Mouse (Mus musculus) heart, embryonic 12.5 days (tissue): ENCODE measurements around the gene Orai1. TPM values are rescaled to one million over a fixed set of nuclear protein-coding genes. Genes with fewer than 3 reads are reported as not detected.
"Not testable (repeated sequence)": the region's sequence is repeated elsewhere in the genome, so short reads cannot be mapped to it uniquely, and the experiment has no call there.

Experiments
- ATAC-seq: fragments of 200-750 bp; cut with Nextera tagmentation; 2 replicates; pipeline ENCODE4 v1.8.0; 2017; ENCODE audit warnings: moderate TSS enrichment, moderate library complexity; ENCODE audit not compliant: insufficient number of reproducible peaks, low FRiP score
- H3K27ac ChIP-seq: fragments of 300-500 bp; sonication (generic); 2 replicates; pipeline ENCODE4 v1.5.1; 2016; ENCODE audit warnings: mild to moderate bottlenecking, moderate library complexity; ENCODE audit not compliant: poor library complexity, severe bottlenecking
- H3K27me3 ChIP-seq: fragments of 300-500 bp; sonication (generic); replicated peaks from 2 replicates; pipeline ENCODE4 v1.6.1; 2016; ENCODE audit warnings: mild to moderate bottlenecking, moderate library complexity
- H3K36me3 ChIP-seq: fragments of 300-500 bp; sonication (generic); 2 replicates; pipeline ENCODE4 v1.6.1; 2016; ENCODE audit warnings: mild to moderate bottlenecking, moderate library complexity
- H3K4me1 ChIP-seq: fragments of 300-500 bp; sonication (generic); replicated peaks from 2 replicates; pipeline ENCODE4 v1.6.1; 2016; ENCODE audit warnings: mild to moderate bottlenecking
- H3K4me2 ChIP-seq: fragments of 300-500 bp; sonication (generic); 2 replicates; pipeline ENCODE4 v1.6.1; 2016; ENCODE audit warnings: mild to moderate bottlenecking, moderate library complexity
- H3K4me3 ChIP-seq: fragments of 300-500 bp; sonication (generic); 2 replicates; pipeline ENCODE4 v1.5.1; 2016; ENCODE audit warnings: mild to moderate bottlenecking
- H3K9ac ChIP-seq: fragments of 300-500 bp; sonication (generic); 2 replicates; pipeline ENCODE4 v1.6.1; 2016; ENCODE audit warnings: mild to moderate bottlenecking, moderate library complexity
- H3K9me3 ChIP-seq: fragments of 300-500 bp; sonication (generic); replicated peaks from 2 replicates; pipeline ENCODE4 v1.6.1; 2016; ENCODE audit warnings: mild to moderate bottlenecking, moderate library complexity
- WGBS: fragments of 180-500 bp; shearing (Covaris S2); methylation state at CpG from one replicate; pipeline ENCODE4 v1.1.7; 2016; 5-methylcytosine and 5-hydroxymethylcytosine counted together
- polyA plus RNA-seq: library from polyadenylated mRNA; unstranded; fragments of >200 nt; fragmentation: Nextera tagmentation; extraction: Ambion mirVana; gene quantifications from 2 replicates; pipeline ENCODE4 v1.2.1, GENCODE M21; 2016

The Orai1 gene
- polyA plus RNA-seq, 1 experiment from 2014 or later, result 22.8 TPM

- WGBS, result 8% methylated on average over 48 of the region's 48 CpGs
- Histone ChIP-seq H3K36me3 (no peaks in the 10 kb centered on the region), H3K9ac (peak overlapping the region; percentile 50)
Measured at GRCm38 (mm10) chr5:123057366-123058250, 42.7 kb downstream of the Orai1 start.

GRCm38 (mm10) chr5:123058251-123059102, 43.6 kb downstream of the Orai1 start:
- Histone ChIP-seq H3K36me3 (no peaks in the 10 kb centered on the region), H3K4me1 (peaks cover 13% of the 10 kb centered on the region), H3K27ac (peak overlapping the region; percentile 48; the same call in 1 of the 2 replicates), H3K4me3 (peak overlapping the region; percentile 39), H3K9ac (peak overlapping the region; percentile 50), H3K4me2 (peak overlapping the region; percentile 52), H3K9me3 (no peaks in the 10 kb centered on the region), H3K27me3 (no peaks in the 10 kb centered on the region)
- no peak for ATAC-seq
- 41% methylated on average over 16 of the region's 16 CpGs for WGBS

More at GRCm38 (mm10) chr5:123057366-123058250, 42.7 kb downstream of the Orai1 start:
- ATAC-seq, result peak; percentile 96
- peaks cover 13% of the 10 kb centered on the region for H3K4me1 ChIP-seq
- H3K27me3 ChIP-seq, result no peaks in the 10 kb centered on the region
- no peaks in the 10 kb centered on the region for H3K9me3 ChIP-seq
- H3K4me3 ChIP-seq, result peak overlapping the region; percentile 39
- H3K27ac ChIP-seq, result 0 out of 2 replicates have a peak overlapping the region, but pooled peaks have one; percentile 48
- peak overlapping the region; percentile 52 for H3K4me2 ChIP-seq

- 11% methylated on average over 14 of the region's 14 CpGs for WGBS
- no peak for ATAC-seq
- H3K9ac ChIP-seq, result peak overlapping the region; percentile 37; the same call in 1 of the 2 replicates
- peak overlapping the region; percentile 11; the same call in 1 of the 2 replicates for H3K4me3 ChIP-seq
- H3K4me1 ChIP-seq, result peaks cover 13% of the 10 kb centered on the region
- no peaks in the 10 kb centered on the region for H3K9me3 ChIP-seq
- peak overlapping the region; percentile 60 for H3K4me2 ChIP-seq
- no peaks in the 10 kb centered on the region for H3K27me3 ChIP-seq
- no peaks in the 10 kb centered on the region for H3K36me3 ChIP-seq
- peak overlapping the region; percentile 75 for H3K27ac ChIP-seq
Measured at GRCm38 (mm10) chr5:123059757-123060520, 45.1 kb downstream of the Orai1 start.

- Histone ChIP-seq H3K27me3 (no peaks in the 10 kb centered on the region), H3K4me1 (peaks cover 13% of the 10 kb centered on the region), H3K36me3 (no peaks in the 10 kb centered on the region), H3K9me3 (no peaks in the 10 kb centered on the region), H3K4me3 (no peak overlapping the region), H3K4me2 (peak overlapping the region; percentile 60), H3K9ac (peak overlapping the region; percentile 37; the same call in 1 of the 2 replicates), H3K27ac (peak overlapping the region; percentile 75)
- ATAC-seq, result no peak
- 57% methylated on average over 9 of the region's 9 CpGs for WGBS
Measured at GRCm38 (mm10) chr5:123060706-123061401, 46.0 kb downstream of the Orai1 start.

GRCm38 (mm10) chr5:123061402-123061749, 46.5 kb downstream of the Orai1 start:
- not testable (repeated sequence) for H3K9ac ChIP-seq, H3K36me3 ChIP-seq, ATAC-seq, H3K27ac ChIP-seq, H3K9me3 ChIP-seq, H3K27me3 ChIP-seq, H3K4me2 ChIP-seq, H3K4me3 ChIP-seq
- peaks cover 13% of the 10 kb centered on the region for H3K4me1 ChIP-seq
- WGBS, result 77% methylated on average over 6 of the region's 6 CpGs

- H3K4me1 ChIP-seq, result peaks cover 21% of the 10 kb centered on the region
- 78% methylated on average over 3 of the region's 3 CpGs for WGBS
Measured at GRCm38 (mm10) chr5:123063141-123063540, 48.3 kb downstream of the Orai1 start.

GRCm38 (mm10) chr5:123064207-123064606, 49.3 kb downstream of the Orai1 start:
- Histone ChIP-seq H3K9ac (no peak overlapping the region), H3K27me3 (no peaks in the 10 kb centered on the region), H3K4me2 (no peak overlapping the region), H3K27ac (no peak overlapping the region), H3K4me1 (peaks cover 23% of the 10 kb centered on the region), H3K9me3 (no peaks in the 10 kb centered on the region), H3K36me3 (no peaks in the 10 kb centered on the region), H3K4me3 (no peak overlapping the region)
- 32% methylated on average over 6 of the region's 6 CpGs for WGBS
- no peak for ATAC-seq

More at GRCm38 (mm10) chr5:123063141-123063540, 48.3 kb downstream of the Orai1 start:
- H3K4me3 ChIP-seq, result no peak overlapping the region
- no peak overlapping the region for H3K9ac ChIP-seq
- H3K9me3 ChIP-seq, result no peaks in the 10 kb centered on the region
- H3K4me2 ChIP-seq, result no peak overlapping the region
- no peaks in the 10 kb centered on the region for H3K27me3 ChIP-seq
- H3K36me3 ChIP-seq, result no peaks in the 10 kb centered on the region
- H3K27ac ChIP-seq, result no peak overlapping the region
- no peak for ATAC-seq

GRCm38 (mm10) chr5:123067395-123067995, 52.6 kb downstream of the Orai1 start:
- Histone ChIP-seq H3K4me2 (peak overlapping the region; percentile 5; the same call in 1 of the 2 replicates), H3K27ac (peak overlapping the region; percentile 76)

GRCm38 (mm10) chr5:123068115-123068514, 53.2 kb downstream of the Orai1 start, which contains the start of gene Tmem120b:
Gene Tmem120b (plus strand): TSS chr5:123068415.
- Histone ChIP-seq H3K9ac (no peak within 1 kb of the TSS), H3K27ac (peak within 1 kb of the TSS; percentile 76), H3K36me3 (no peaks in the 10 kb centered on the region), H3K4me1 (peaks cover 9% of the 10 kb centered on the region; the same call in 1 of the 2 replicates), H3K4me3 (no peak within 1 kb of the TSS), H3K4me2 (peak within 1 kb of the TSS; percentile 5; the same call in 1 of the 2 replicates), H3K9me3 (no peaks in the 10 kb centered on the region), H3K27me3 (no peaks in the 10 kb centered on the region)
- WGBS, result 83% methylated on average over 12 of the region's 12 CpGs
- no peak for ATAC-seq

More at GRCm38 (mm10) chr5:123067395-123067995, 52.6 kb downstream of the Orai1 start:
- Histone ChIP-seq H3K9ac (no peak overlapping the region), H3K4me1 (peaks cover 9% of the 10 kb centered on the region; the same call in 1 of the 2 replicates), H3K36me3 (no peaks in the 10 kb centered on the region), H3K4me3 (no peak overlapping the region), H3K27me3 (no peaks in the 10 kb centered on the region), H3K9me3 (no peaks in the 10 kb centered on the region)
- peak; percentile 77 for ATAC-seq
- 14% methylated on average over 6 of the region's 6 CpGs for WGBS
